Mouse (Mus musculus): ENCODE results near the gene Amotl1. TPM values are rescaled to one million over a fixed set of nuclear protein-coding genes. Genes with fewer than 3 reads are reported as not detected.
A peak's percentile ranks its signal among the peaks of the same experiment; 100 is the strongest.
"Not testable (repeated sequence)": the region's sequence is repeated elsewhere in the genome, so short reads cannot be mapped to it uniquely, and the experiment has no call there.

Gene Amotl1
- polyA plus RNA-seq, 1 experiment from 2014 or later, result 10.6 TPM

- H3K27ac ChIP-seq, result no peak overlapping the region
- H3K36me3 ChIP-seq (ENCODE audit: poor library complexity, severe bottlenecking), result peaks cover 53% of the 10 kb centered on the region
- H3K9ac ChIP-seq, result no peak overlapping the region
- H3K4me1 ChIP-seq, result no peaks in the 10 kb centered on the region
- ATAC-seq, result peak; percentile 82
- 90% methylated on average over 5 of the region's 5 CpGs for WGBS
- H3K4me2 ChIP-seq, result no peak overlapping the region
- no peaks in the 10 kb centered on the region for H3K9me3 ChIP-seq (replicated peaks)
- no peak overlapping the region for H3K4me3 ChIP-seq
- no peaks in the 10 kb centered on the region for H3K27me3 ChIP-seq
Measured at GRCm38 (mm10) chr9:14596427-14596826, 48.4 kb downstream of the Amotl1 start.

GRCm38 (mm10) chr9:14595893-14596292 is 49.0 kb downstream of the Amotl1 start:
- 92% methylated on average over 3 of the region's 3 CpGs for WGBS
- Histone ChIP-seq H3K27me3 (no peaks in the 10 kb centered on the region), H3K27ac (no peak overlapping the region), H3K9ac (no peak overlapping the region), H3K4me2 (no peak overlapping the region), H3K4me3 (no peak overlapping the region), H3K4me1 (no peaks in the 10 kb centered on the region), H3K36me3 (ENCODE audit: poor library complexity, severe bottlenecking) (peaks cover 52% of the 10 kb centered on the region), H3K9me3 (replicated peaks) (no peaks in the 10 kb centered on the region)
- peak; percentile 63; the same call in 1 of the 2 replicates for ATAC-seq

GRCm38 (mm10) chr9:14593880-14594279 is 51.0 kb downstream of the Amotl1 start:
- Histone ChIP-seq H3K4me2 (no peak overlapping the region), H3K9ac (no peak overlapping the region), H3K36me3 (ENCODE audit: poor library complexity, severe bottlenecking) (peaks cover 67% of the 10 kb centered on the region), H3K27me3 (no peaks in the 10 kb centered on the region), H3K27ac (no peak overlapping the region), H3K4me1 (no peaks in the 10 kb centered on the region), H3K4me3 (no peak overlapping the region), H3K9me3 (replicated peaks) (no peaks in the 10 kb centered on the region)
- 93% methylated on average over 4 of the region's 4 CpGs for WGBS
- ATAC-seq, result no peak

GRCm38 (mm10) chr9:14590666-14591065 is 54.2 kb downstream of the Amotl1 start:
- H3K4me3 ChIP-seq, result no peak overlapping the region
- no peaks in the 10 kb centered on the region for H3K9me3 ChIP-seq (replicated peaks)
- H3K4me1 ChIP-seq, result no peaks in the 10 kb centered on the region
- no peaks in the 10 kb centered on the region for H3K27me3 ChIP-seq
- no peak overlapping the region for H3K9ac ChIP-seq
- H3K36me3 ChIP-seq (ENCODE audit: poor library complexity, severe bottlenecking), result peaks cover 57% of the 10 kb centered on the region
- 91% methylated on average over 7 of the region's 7 CpGs for WGBS
- no peak for ATAC-seq
- H3K27ac ChIP-seq, result no peak overlapping the region
- H3K4me2 ChIP-seq, result no peak overlapping the region

GRCm38 (mm10) chr9:14588690-14589089 is 56.2 kb downstream of the Amotl1 start:
- 91% methylated on average over 4 of the region's 4 CpGs for WGBS
- H3K4me3 ChIP-seq, result no peak overlapping the region
- H3K27me3 ChIP-seq, result no peaks in the 10 kb centered on the region
- no peaks in the 10 kb centered on the region for H3K4me1 ChIP-seq
- H3K36me3 ChIP-seq (ENCODE audit: poor library complexity, severe bottlenecking), result peaks cover 40% of the 10 kb centered on the region
- no peak overlapping the region for H3K9ac ChIP-seq
- no peaks in the 10 kb centered on the region for H3K9me3 ChIP-seq (replicated peaks)
- no peak overlapping the region for H3K4me2 ChIP-seq
- H3K27ac ChIP-seq, result no peak overlapping the region
- no peak for ATAC-seq

GRCm38 (mm10) chr9:14585702-14586101 is 59.2 kb downstream of the Amotl1 start:
- peaks cover 29% of the 10 kb centered on the region for H3K36me3 ChIP-seq (ENCODE audit: poor library complexity, severe bottlenecking)
- no peak overlapping the region for H3K4me2 ChIP-seq
- no peaks in the 10 kb centered on the region for H3K27me3 ChIP-seq
- no peak for ATAC-seq
- no peaks in the 10 kb centered on the region for H3K4me1 ChIP-seq
- H3K9ac ChIP-seq, result no peak overlapping the region
- no peak overlapping the region for H3K4me3 ChIP-seq
- H3K27ac ChIP-seq, result no peak overlapping the region
- no peaks in the 10 kb centered on the region for H3K9me3 ChIP-seq (replicated peaks)
- 72% methylated on average over 1 of the region's 1 CpGs for WGBS

- H3K4me1 ChIP-seq, result peaks cover 7% of the 10 kb centered on the region; the same call in 1 of the 2 replicates
- H3K27ac ChIP-seq, result no peak overlapping the region
- WGBS, result 91% methylated on average over 4 of the region's 4 CpGs
- no peak for ATAC-seq
- peaks cover 34% of the 10 kb centered on the region for H3K36me3 ChIP-seq (ENCODE audit: poor library complexity, severe bottlenecking)
- H3K27me3 ChIP-seq, result no peaks in the 10 kb centered on the region
- no peak overlapping the region for H3K9ac ChIP-seq
- no peak overlapping the region for H3K4me2 ChIP-seq
- H3K9me3 ChIP-seq (replicated peaks), result no peaks in the 10 kb centered on the region
- H3K4me3 ChIP-seq, result no peak overlapping the region
Measured at GRCm38 (mm10) chr9:14578960-14579359, 65.9 kb downstream of the Amotl1 start.

- peaks cover 51% of the 10 kb centered on the region for H3K36me3 ChIP-seq (ENCODE audit: poor library complexity, severe bottlenecking)
- H3K27me3 ChIP-seq; H3K9me3 ChIP-seq (replicated peaks); H3K4me2 ChIP-seq; ATAC-seq; H3K27ac ChIP-seq; H3K4me3 ChIP-seq; H3K9ac ChIP-seq; H3K4me1 ChIP-seq: not testable (repeated sequence)
- WGBS, result 80% methylated on average over 2 of the region's 2 CpGs
Measured at GRCm38 (mm10) chr9:14576359-14576758, 68.5 kb downstream of the Amotl1 start.

GRCm38 (mm10) chr9:14574760-14575399 is 70.0 kb downstream of the Amotl1 start:
- Histone ChIP-seq H3K27me3 (no peaks in the 10 kb centered on the region), H3K36me3 (ENCODE audit: poor library complexity, severe bottlenecking) (peaks cover 50% of the 10 kb centered on the region), H3K4me2 (no peak overlapping the region), H3K4me3 (no peak overlapping the region), H3K27ac (peak overlapping the region; percentile 66), H3K9me3 (replicated peaks) (no peaks in the 10 kb centered on the region), H3K4me1 (peaks cover 7% of the 10 kb centered on the region; the same call in 1 of the 2 replicates), H3K9ac (no peak overlapping the region; the same call in 1 of the 2 replicates)
- 77% methylated on average over 12 of the region's 12 CpGs for WGBS
- ATAC-seq, result peak; percentile 71

GRCm38 (mm10) chr9:14569175-14569975 is 75.5 kb downstream of the Amotl1 start:
- Histone ChIP-seq H3K36me3 (ENCODE audit: poor library complexity, severe bottlenecking) (peaks cover 65% of the 10 kb centered on the region), H3K4me1 (no peaks in the 10 kb centered on the region), H3K9me3 (replicated peaks) (no peaks in the 10 kb centered on the region), H3K4me3 (no peak overlapping the region), H3K27ac (no peak overlapping the region), H3K4me2 (no peak overlapping the region), H3K9ac (no peak overlapping the region), H3K27me3 (no peaks in the 10 kb centered on the region)
- 92% methylated on average over 4 of the region's 4 CpGs for WGBS
- no peak for ATAC-seq

GRCm38 (mm10) chr9:14568487-14568886 is 76.4 kb downstream of the Amotl1 start:
- Histone ChIP-seq H3K27me3 (no peaks in the 10 kb centered on the region), H3K4me1 (no peaks in the 10 kb centered on the region), H3K36me3 (ENCODE audit: poor library complexity, severe bottlenecking) (peaks cover 68% of the 10 kb centered on the region), H3K9ac (no peak overlapping the region), H3K9me3 (replicated peaks) (no peaks in the 10 kb centered on the region), H3K4me2 (no peak overlapping the region), H3K4me3 (no peak overlapping the region), H3K27ac (no peak overlapping the region)
- whole genome bisulfite sequencing, result 92% methylated on average over 2 of the region's 2 CpGs
- ATAC-seq, result no peak

GRCm38 (mm10) chr9:14564486-14564885 is 80.4 kb downstream of the Amotl1 start:
- ATAC-seq, result no peak
- no peak overlapping the region for H3K4me2 ChIP-seq
- H3K27ac ChIP-seq, result no peak overlapping the region
- H3K9ac ChIP-seq, result no peak overlapping the region
- H3K36me3 ChIP-seq (ENCODE audit: poor library complexity, severe bottlenecking), result peaks cover 74% of the 10 kb centered on the region
- no peaks in the 10 kb centered on the region for H3K27me3 ChIP-seq
- no peaks in the 10 kb centered on the region for H3K4me1 ChIP-seq
- 93% methylated on average over 3 of the region's 3 CpGs for WGBS
- no peaks in the 10 kb centered on the region for H3K9me3 ChIP-seq (replicated peaks)
- no peak overlapping the region for H3K4me3 ChIP-seq

All from forebrain, embryonic 13.5 days (tissue).